Mouse (Mus musculus) bone marrow macrophage, adult 2 months (primary cell): ENCODE measurements at regions not wholly inside any gene's neighbourhood (a gene's known extent, or its start where the extent isn't known, plus 50 kb on each side); places are given as distances from the start of the nearest gene placed in this dataset.

Experiments used
- CTCF ChIP-seq: IDR thresholded peaks from 2 replicates; pipeline ENCODE4 v1.5.1; 2012; ENCODE audit warnings: low read depth, mild to moderate bottlenecking, low read length, moderate library complexity
- POLR2A ChIP-seq: IDR thresholded peaks from 2 replicates; pipeline ENCODE4 v1.6.1; 2012; ENCODE audit warnings: mild to moderate bottlenecking, low read depth, low read length, borderline replicate concordance

DNA sequence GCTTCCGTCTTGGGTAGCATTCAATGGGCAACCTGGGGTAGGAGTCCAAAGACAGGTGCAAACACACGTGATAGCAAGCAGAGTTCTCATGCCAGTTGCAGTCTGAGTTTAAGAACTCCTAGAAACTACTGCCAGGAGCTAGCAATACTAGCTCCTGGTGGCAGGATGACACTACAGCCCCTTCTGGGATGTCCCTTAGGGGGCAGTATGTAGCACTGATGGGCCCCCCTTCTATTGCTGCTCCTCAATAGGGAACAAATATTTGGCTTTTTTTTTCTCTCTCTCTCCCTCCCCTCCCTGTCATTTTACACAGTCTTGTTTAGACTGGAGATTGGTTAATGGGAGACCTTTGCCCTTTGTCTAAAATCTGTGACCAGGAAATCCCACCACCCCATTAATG is 282.2 kb downstream of the Maf start:
- TF ChIP-seq POLR2A (no peak), CTCF (no peak)
